Mouse (Mus musculus) liver, postnatal 0 days (tissue): ENCODE results near the gene Hbs1l. TPM values are rescaled to one million over a fixed set of nuclear protein-coding genes. Genes with fewer than 3 reads are reported as not detected.
A peak's percentile ranks its signal among the peaks of the same experiment; 100 is the strongest.

ENCODE experiments used
- ATAC-seq: fragments of 200-750 bp; cut with Nextera tagmentation; 2 replicates; pipeline ENCODE4 v1.8.0; 2017; ENCODE audit warnings: mild to moderate bottlenecking, moderate library complexity
- DNase-seq: peaks from one replicate; pipeline ENCODE4 v3.0.0-alpha.2; 2016
- H3K27ac ChIP-seq: fragments of 300-500 bp; sonication (generic); 2 replicates; pipeline ENCODE4 v1.5.1; 2014; ENCODE audit warnings: antibody characterized with exemption, moderate library complexity, mild to moderate bottlenecking, low read depth
- H3K27me3 ChIP-seq: fragments of 300-500 bp; sonication (generic); 2 replicates; pipeline ENCODE4 v1.6.1; 2014; ENCODE audit warnings: low read length, control low read depth, mixed read lengths; ENCODE audit not compliant: insufficient read depth
- H3K36me3 ChIP-seq: fragments of 300-500 bp; sonication (generic); replicated peaks from 2 replicates; pipeline ENCODE4 v1.6.1; 2014; ENCODE audit warnings: mild to moderate bottlenecking, control low read depth, low read length, moderate library complexity, mixed read lengths; ENCODE audit not compliant: insufficient read depth
- H3K4me1 ChIP-seq: fragments of 300-500 bp; sonication (generic); 2 replicates; pipeline ENCODE4 v1.6.1; 2014; ENCODE audit warnings: antibody characterized with exemption, mild to moderate bottlenecking, control low read depth; ENCODE audit not compliant: insufficient read depth
- H3K4me2 ChIP-seq: fragments of 300-500 bp; sonication (generic); 2 replicates; pipeline ENCODE4 v1.6.1; 2014; ENCODE audit warnings: low read depth, mild to moderate bottlenecking, low read length, moderate library complexity, mixed read lengths
- H3K4me3 ChIP-seq: fragments of 300-500 bp; sonication (generic); 2 replicates; pipeline ENCODE4 v1.5.1; 2014; ENCODE audit warnings: low read depth, low read length
- H3K9ac ChIP-seq: fragments of 300-500 bp; sonication (generic); replicated peaks from 2 replicates; pipeline ENCODE4 v1.6.1; 2014; ENCODE audit warnings: mild to moderate bottlenecking, moderate library complexity
- H3K9me3 ChIP-seq: fragments of 300-500 bp; sonication (generic); 2 replicates; pipeline ENCODE4 v1.6.1; 2016; ENCODE audit warnings: mild to moderate bottlenecking, control low read depth, low read length, mixed read lengths
- CTCF ChIP-seq: sonication (generic); IDR thresholded peaks from 2 replicates; pipeline ENCODE4 v1.5.1; 2016; ENCODE audit warnings: antibody characterized with exemption, low read depth
- EP300 ChIP-seq: IDR thresholded peaks from 2 replicates; pipeline ENCODE4 v1.6.1; 2016; ENCODE audit warnings: antibody characterized with exemption, low read depth, mild to moderate bottlenecking
- WGBS: fragments of 180-500 bp; shearing (Covaris S2); extraction: QIAGEN DNeasy Blood & Tissue Kit; methylation state at CpG from one replicate; pipeline ENCODE4 v1.1.7; 2014; ENCODE audit not compliant: insufficient replicate concordance; 5-methylcytosine and 5-hydroxymethylcytosine counted together
- polyA plus RNA-seq: library from polyadenylated mRNA; unstranded; fragments of >200 nt; fragmentation: Nextera tagmentation; extraction: Ambion mirVana; gene quantifications from 2 replicates; pipeline ENCODE4 v1.2.1, GENCODE M21; 2015

Hbs1l gene
- polyA plus RNA-seq, 1 experiment from 2014 or later, result 50.9 TPM

DNA sequence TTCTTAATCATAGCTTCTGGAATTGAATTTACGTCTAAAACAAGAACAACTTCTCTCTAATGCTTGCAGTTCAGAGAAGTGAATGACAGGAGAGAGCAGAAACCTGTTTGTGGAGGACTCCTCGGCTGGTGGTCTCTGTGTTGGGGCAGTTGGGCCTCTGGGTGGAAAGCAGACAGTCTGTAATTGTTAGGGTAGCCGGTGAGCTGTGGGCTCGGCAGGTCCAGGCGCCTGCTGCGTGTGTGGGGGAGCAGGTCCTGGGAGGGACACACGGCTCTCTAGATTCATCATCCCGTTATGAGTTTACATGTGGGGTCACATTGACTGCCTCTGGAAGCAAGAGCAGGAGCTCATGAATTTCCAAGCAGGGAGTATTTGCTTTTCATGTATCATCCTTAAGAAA, 103.8 kb downstream of the Hbs1l start:
- no peak for TF ChIP-seq CTCF
- no peak for TF ChIP-seq EP300
- ATAC-seq (no peak), DNase-seq (no peak)
- no peak overlapping the region for H3K9ac ChIP-seq
- H3K4me3 ChIP-seq, result no peak overlapping the region
- no peaks in the 10 kb centered on the region for H3K4me1 ChIP-seq
- H3K36me3 ChIP-seq, result no peaks in the 10 kb centered on the region
- no peak overlapping the region; the same call in 1 of the 2 replicates for H3K27ac ChIP-seq
- 54% methylated on average over 8 of the region's 8 CpGs for WGBS
- H3K27me3 ChIP-seq, result no peaks in the 10 kb centered on the region
- H3K4me2 ChIP-seq, result no peak overlapping the region
- H3K9me3 ChIP-seq, result no peaks in the 10 kb centered on the region

DNA sequence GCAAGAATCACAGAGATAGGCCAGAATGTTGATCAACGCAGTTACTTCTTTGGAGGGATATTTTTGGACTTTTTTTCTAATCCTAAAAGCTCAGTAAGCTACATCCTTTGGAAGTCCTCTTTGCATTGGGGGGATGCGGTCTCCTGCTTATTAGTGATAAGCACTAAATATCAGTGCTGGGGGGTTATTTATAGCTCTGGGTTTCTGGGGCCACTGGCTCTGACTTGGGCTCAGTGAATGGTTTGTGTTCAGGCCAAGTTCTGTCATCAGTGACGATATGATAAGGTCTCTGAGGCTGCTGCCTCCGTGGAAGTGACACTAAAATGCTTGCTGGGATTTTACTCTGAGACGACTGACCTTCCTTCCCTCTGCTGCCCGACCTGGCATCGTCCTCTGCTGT, 104.3 kb downstream of the Hbs1l start:
- Histone ChIP-seq H3K27ac (peak overlapping the region; percentile 13; the same call in 1 of the 2 replicates), H3K27me3 (no peaks in the 10 kb centered on the region), H3K4me1 (no peaks in the 10 kb centered on the region), H3K4me3 (no peak overlapping the region), H3K36me3 (no peaks in the 10 kb centered on the region), H3K9me3 (no peaks in the 10 kb centered on the region), H3K9ac (no peak overlapping the region), H3K4me2 (no peak overlapping the region)
- no peak for DNase-seq
- TF ChIP-seq EP300 (no peak; the same call in none of the 2 replicates), CTCF (no peak)
- peak; percentile 64 for ATAC-seq
- WGBS, result 32% methylated on average over 7 of the region's 7 CpGs

DNA sequence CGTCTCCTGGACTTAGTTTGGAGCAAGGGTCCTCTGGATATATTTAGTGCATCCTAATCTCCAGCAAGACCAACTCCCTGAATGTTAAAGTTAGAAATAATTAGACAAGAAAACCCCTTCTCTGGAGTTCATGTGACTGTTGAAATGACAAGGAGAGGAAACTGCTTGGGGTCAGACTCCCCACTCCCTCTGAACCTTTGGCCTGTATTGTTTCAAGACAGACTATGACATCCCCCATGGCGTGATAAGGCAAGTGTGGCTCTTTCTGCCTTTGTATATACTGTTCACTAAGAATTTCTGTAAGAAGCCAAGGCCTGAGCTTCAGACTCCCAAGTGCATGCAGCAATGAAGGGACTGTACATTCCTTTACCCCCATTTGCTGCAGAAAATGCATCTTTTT, 104.7 kb downstream of the Hbs1l start:
- TF ChIP-seq EP300 (no peak), CTCF (no peak)
- H3K27ac ChIP-seq, result 0 out of 2 replicates have a peak overlapping the region, but pooled peaks have one; percentile 13
- 53% methylated on average over 2 of the region's 2 CpGs for WGBS
- no peaks in the 10 kb centered on the region for H3K4me1 ChIP-seq
- ATAC-seq (peak; percentile 62), DNase-seq (no peak)
- no peaks in the 10 kb centered on the region for H3K9me3 ChIP-seq
- H3K27me3 ChIP-seq, result no peaks in the 10 kb centered on the region
- H3K4me3 ChIP-seq, result no peak overlapping the region
- no peak overlapping the region for H3K4me2 ChIP-seq
- H3K9ac ChIP-seq, result no peak overlapping the region
- no peaks in the 10 kb centered on the region for H3K36me3 ChIP-seq

DNA sequence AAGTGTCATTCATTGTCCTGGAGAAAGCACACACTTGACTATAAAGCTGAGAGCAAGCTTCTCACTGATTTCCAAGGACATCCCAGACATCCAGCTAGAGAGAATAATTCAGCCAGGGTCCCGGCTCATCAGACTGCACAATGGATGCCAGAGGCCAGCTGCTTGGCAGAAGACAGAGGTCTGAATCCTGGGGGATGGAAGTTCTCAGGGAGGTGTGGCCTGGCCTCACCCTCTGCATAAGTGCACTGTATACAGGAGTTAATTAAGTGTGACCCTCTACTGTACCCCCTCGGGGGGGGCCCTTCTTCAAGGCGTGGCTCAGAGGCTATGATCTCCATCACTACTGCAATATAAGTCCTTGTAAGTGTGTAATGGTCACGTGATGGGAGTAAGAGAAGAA, 105.5 kb downstream of the Hbs1l start:
- Histone ChIP-seq H3K9me3 (no peaks in the 10 kb centered on the region), H3K36me3 (no peaks in the 10 kb centered on the region), H3K4me2 (no peak overlapping the region), H3K4me3 (no peak overlapping the region), H3K9ac (no peak overlapping the region), H3K27me3 (no peaks in the 10 kb centered on the region), H3K4me1 (no peaks in the 10 kb centered on the region), H3K27ac (no peak overlapping the region)
- 70% methylated on average over 4 of the region's 4 CpGs for WGBS
- DNase-seq (no peak), ATAC-seq (no peak)
- TF ChIP-seq CTCF, result no peak
- TF ChIP-seq EP300, result no peak

DNA sequence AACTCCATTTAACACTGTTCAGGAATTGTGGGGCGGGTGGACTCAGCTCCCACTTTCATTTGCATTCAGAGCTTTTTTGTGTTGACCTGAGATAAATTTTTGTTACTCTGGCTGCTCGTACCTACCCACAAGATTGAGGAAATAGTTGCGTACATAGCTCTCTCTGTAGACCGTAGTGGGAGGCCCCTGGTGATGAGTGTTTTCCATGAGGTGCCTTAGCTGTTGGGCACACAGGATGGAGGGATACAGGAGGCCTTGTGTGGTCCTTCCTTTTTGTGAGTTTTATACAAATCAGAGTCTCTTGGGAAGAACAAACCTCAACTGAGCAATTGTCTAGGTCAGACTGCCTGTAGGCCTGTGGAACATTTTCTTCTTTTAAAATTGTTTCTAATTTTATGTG, 109.0 kb downstream of the Hbs1l start:
- Histone ChIP-seq H3K4me2 (no peak overlapping the region), H3K4me1 (no peaks in the 10 kb centered on the region), H3K4me3 (no peak overlapping the region), H3K27me3 (no peaks in the 10 kb centered on the region), H3K9me3 (no peaks in the 10 kb centered on the region), H3K36me3 (no peaks in the 10 kb centered on the region), H3K9ac (no peak overlapping the region), H3K27ac (no peak overlapping the region)
- no peak for ATAC-seq
- TF ChIP-seq EP300 (no peak), CTCF (no peak)
- WGBS, result 73% methylated on average over 4 of the region's 4 CpGs
- DNase-seq, result no peak

DNA sequence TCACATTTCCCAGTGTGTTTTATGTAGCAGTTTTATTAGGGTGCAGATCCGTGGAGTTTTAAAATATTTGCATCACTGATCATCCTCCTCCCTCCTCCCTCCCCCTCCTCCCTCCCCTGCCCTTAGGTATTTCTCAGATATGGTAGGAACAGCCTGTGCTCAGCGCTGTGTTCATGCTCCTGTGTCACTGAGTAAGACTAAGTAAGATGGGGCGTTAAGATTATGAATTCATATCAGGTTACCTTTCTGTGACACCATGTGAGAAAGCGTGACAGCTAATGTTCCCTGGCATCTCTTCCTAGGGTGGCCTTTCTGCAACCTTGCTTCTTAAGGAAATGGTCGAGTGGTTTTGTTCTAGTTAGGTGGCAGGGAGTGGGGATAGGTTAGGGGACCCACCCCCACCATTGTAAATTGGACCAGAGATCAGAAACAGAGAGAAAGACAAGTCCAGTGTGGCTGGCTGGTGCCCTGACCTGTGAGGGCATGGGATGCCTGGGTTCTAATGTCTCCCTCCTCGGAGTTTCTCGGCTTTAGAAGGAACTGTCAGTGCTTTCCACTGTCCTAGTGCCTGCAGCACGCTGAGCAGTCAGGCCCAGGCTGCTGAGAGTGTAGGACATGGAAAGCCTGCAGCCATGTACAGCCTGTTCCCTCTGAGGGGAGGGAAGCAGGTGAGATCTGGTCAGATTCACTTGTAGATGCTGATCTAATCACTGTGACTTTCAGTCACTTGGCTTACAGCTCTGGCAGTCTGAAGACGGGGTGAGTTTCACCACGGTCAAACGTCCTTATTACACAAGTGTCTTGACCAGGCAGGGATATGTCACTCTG, 110.1 kb downstream of the Hbs1l start:
- ATAC-seq (no peak), DNase-seq (no peak)
- no peak for TF ChIP-seq CTCF
- TF ChIP-seq EP300, result no peak
- no peaks in the 10 kb centered on the region for H3K36me3 ChIP-seq
- H3K4me3 ChIP-seq, result no peak overlapping the region
- H3K4me1 ChIP-seq, result no peaks in the 10 kb centered on the region
- no peak overlapping the region for H3K4me2 ChIP-seq
- H3K9ac ChIP-seq, result no peak overlapping the region
- H3K27me3 ChIP-seq, result no peaks in the 10 kb centered on the region
- no peak overlapping the region for H3K27ac ChIP-seq
- 80% methylated on average over 11 of the region's 11 CpGs for WGBS
- no peaks in the 10 kb centered on the region for H3K9me3 ChIP-seq
